Mouse (Mus musculus): Measurements from ENCODE around the gene Ctf2. TPM values are rescaled to one million over a fixed set of nuclear protein-coding genes. Genes with fewer than 3 reads are reported as not detected.
"Not testable (repeated sequence)": the region's sequence is repeated elsewhere in the genome, so short reads cannot be mapped to it uniquely, and the experiment has no call there.

Gene Ctf2
- total RNA-seq (2012; rRNA removed), result 0.69 and 0.71 TPM in 2 replicates

- H3K4me1 ChIP-seq (ENCODE audit: control insufficient read depth in 2 of 2, insufficient read depth in 2 of 2, low read length in 2 of 2, poor library complexity in 1 of 2); DNase-seq (ENCODE audit: low read depth, low spot score); H3K36me3 ChIP-seq (ENCODE audit: control insufficient read depth, insufficient read depth, low read length, poor library complexity, severe bottlenecking); H3K27ac ChIP-seq (ENCODE audit: insufficient read depth, low read depth, low read length, poor library complexity, severe bottlenecking); in situ Hi-C loops (cut with MboI; ENCODE audit: low sequenced_read_pairs in 2 of 2, unreplicated experiment in 2 of 2); H3K9me3 ChIP-seq (ENCODE audit: control insufficient read depth, insufficient read depth, low read depth, low read length); H3K4me3 ChIP-seq (ENCODE audit: insufficient read depth in 1 of 2, low read depth in 1 of 2, low read length in 2 of 2, poor library complexity in 1 of 2, severe bottlenecking in 1 of 2); H3K9ac ChIP-seq (ENCODE audit: insufficient read depth, low read depth, low read length, poor library complexity, severe bottlenecking): not testable (repeated sequence)
These were observed at the start of gene Ctf2 for GRCm38 (mm10) chr7:127732066-127732465. Gene Ctf2 (minus strand): TSS chr7:127732166.

- in situ Hi-C loops (cut with MboI; ENCODE audit: low sequenced_read_pairs in 2 of 2, unreplicated experiment in 2 of 2), result no loop called here
- Histone ChIP-seq H3K36me3 (ENCODE audit: control insufficient read depth, insufficient read depth, low read length, poor library complexity, severe bottlenecking) (peaks cover 25% of the 10 kb centered on the region), H3K9me3 (ENCODE audit: control insufficient read depth, insufficient read depth, low read depth, low read length) (no peaks in the 10 kb centered on the region)
These were observed 46.4 kb upstream of the Ctf2 start for GRCm38 (mm10) chr7:127778350-127778749.

GRCm38 (mm10) chr7:127777474-127778266, 45.7 kb upstream of the Ctf2 start:
- H3K4me1 ChIP-seq (ENCODE audit: control insufficient read depth in 2 of 2, insufficient read depth in 2 of 2, low read length in 2 of 2, poor library complexity in 1 of 2), result peaks cover 0 to 3% of the 10 kb centered on the region in 2 experiments; a peak in 2 of 4 replicates
- peak overlapping the region; percentile 84 to 98 for H3K4me3 ChIP-seq (ENCODE audit: insufficient read depth in 1 of 2, low read depth in 1 of 2, low read length in 2 of 2, poor library complexity in 1 of 2, severe bottlenecking in 1 of 2)
- H3K27ac ChIP-seq (ENCODE audit: insufficient read depth, low read depth, low read length, poor library complexity, severe bottlenecking), result peak overlapping the region; percentile 94
- DNase-seq (ENCODE audit: low read depth, low spot score), result no peak
- H3K9ac ChIP-seq (ENCODE audit: insufficient read depth, low read depth, low read length, poor library complexity, severe bottlenecking), result peak overlapping the region; percentile 97
- H3K36me3 ChIP-seq (ENCODE audit: control insufficient read depth, insufficient read depth, low read length, poor library complexity, severe bottlenecking), result peaks cover 25% of the 10 kb centered on the region
- no peak for TF ChIP-seq HCFC1 (IDR thresholded peaks at IDR 0.05; ENCODE audit: borderline replicate concordance, insufficient read depth, low read length)
- no peak for TF ChIP-seq ZNF384 (IDR thresholded peaks at IDR 0.05; ENCODE audit: low read depth, low read length)
- no peak for TF ChIP-seq MAFK (IDR thresholded peaks at IDR 0.05; ENCODE audit: insufficient read depth, low read depth, low read length)
- TF ChIP-seq CHD2 (IDR thresholded peaks at IDR 0.05; ENCODE audit: low read depth, low read length), result no peak
- TF ChIP-seq ZC3H11A (IDR thresholded peaks at IDR 0.05; ENCODE audit: borderline replicate concordance, low read depth, low read length), result no peak
- no peaks in the 10 kb centered on the region for H3K9me3 ChIP-seq (ENCODE audit: control insufficient read depth, insufficient read depth, low read depth, low read length)
- in situ Hi-C loops (cut with MboI; ENCODE audit: low sequenced_read_pairs in 2 of 2, unreplicated experiment in 2 of 2), result no loop called here

More at GRCm38 (mm10) chr7:127778350-127778749, 46.4 kb upstream of the Ctf2 start:
- peaks cover 0 to 3% of the 10 kb centered on the region in 2 experiments; a peak in 2 of 4 replicates for H3K4me1 ChIP-seq (ENCODE audit: control insufficient read depth in 2 of 2, insufficient read depth in 2 of 2, low read length in 2 of 2, poor library complexity in 1 of 2)
- no peak for DNase-seq (ENCODE audit: low read depth, low spot score)
- H3K27ac ChIP-seq (ENCODE audit: insufficient read depth, low read depth, low read length, poor library complexity, severe bottlenecking), result no peak overlapping the region
- peak overlapping the region; percentile 84 to 98 for H3K4me3 ChIP-seq (ENCODE audit: insufficient read depth in 1 of 2, low read depth in 1 of 2, low read length in 2 of 2, poor library complexity in 1 of 2, severe bottlenecking in 1 of 2)
- TF ChIP-seq HCFC1 (IDR thresholded peaks at IDR 0.05; ENCODE audit: borderline replicate concordance, insufficient read depth, low read length) (no peak), CHD2 (IDR thresholded peaks at IDR 0.05; ENCODE audit: low read depth, low read length) (no peak), MAFK (IDR thresholded peaks at IDR 0.05; ENCODE audit: insufficient read depth, low read depth, low read length) (no peak), ZNF384 (IDR thresholded peaks at IDR 0.05; ENCODE audit: low read depth, low read length) (no peak), ZC3H11A (IDR thresholded peaks at IDR 0.05; ENCODE audit: borderline replicate concordance, low read depth, low read length) (no peak)
- H3K9ac ChIP-seq (ENCODE audit: insufficient read depth, low read depth, low read length, poor library complexity, severe bottlenecking), result peak overlapping the region; percentile 97

DNA sequence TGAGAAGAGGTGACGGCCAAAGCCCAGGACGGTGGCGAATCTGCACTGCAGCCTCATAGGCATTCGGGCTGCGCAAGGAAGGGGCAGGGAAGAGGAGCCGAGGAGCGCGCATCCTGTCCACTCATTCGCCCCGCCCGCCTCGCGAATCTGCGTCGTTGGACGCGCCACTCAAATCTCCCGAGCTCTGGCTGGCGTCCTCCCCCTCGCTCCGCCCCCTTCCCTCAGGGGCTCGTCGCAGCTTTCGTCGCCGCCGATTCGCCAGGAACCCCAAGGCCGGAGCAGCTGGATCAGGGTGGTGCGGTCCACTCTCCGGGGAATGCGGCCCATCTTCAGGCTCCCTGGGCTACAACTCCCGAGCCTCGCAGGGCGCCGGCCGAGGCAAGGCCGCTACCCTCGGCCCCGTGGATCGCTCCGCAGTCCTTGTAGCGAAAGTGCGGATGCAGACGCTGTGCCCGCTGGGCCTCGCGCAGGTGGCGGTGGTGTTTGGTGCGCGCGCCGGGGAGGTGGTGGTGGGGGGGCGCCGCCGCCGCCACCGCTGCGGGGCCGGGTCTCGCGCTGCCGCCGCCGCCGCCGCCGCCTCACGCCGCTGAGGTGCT, 45.0 kb upstream of the Ctf2 start:
- Histone ChIP-seq H3K9ac (ENCODE audit: insufficient read depth, low read depth, low read length, poor library complexity, severe bottlenecking) (peak overlapping the region; percentile 97), H3K4me1 (ENCODE audit: control insufficient read depth in 2 of 2, insufficient read depth in 2 of 2, low read length in 2 of 2, poor library complexity in 1 of 2) (peaks cover 0 to 3% of the 10 kb centered on the region in 2 experiments; a peak in 2 of 4 replicates), H3K36me3 (ENCODE audit: control insufficient read depth, insufficient read depth, low read length, poor library complexity, severe bottlenecking) (peaks cover 19% of the 10 kb centered on the region), H3K9me3 (ENCODE audit: control insufficient read depth, insufficient read depth, low read depth, low read length) (no peaks in the 10 kb centered on the region), H3K27ac (ENCODE audit: insufficient read depth, low read depth, low read length, poor library complexity, severe bottlenecking) (peak overlapping the region; percentile 94), H3K4me3 (ENCODE audit: insufficient read depth in 1 of 2, low read depth in 1 of 2, low read length in 2 of 2, poor library complexity in 1 of 2, severe bottlenecking in 1 of 2) (peak overlapping the region; percentile 84 to 98)
- DNase-seq (ENCODE audit: low read depth, low spot score), result peak; percentile 93
- in situ Hi-C loops (cut with MboI; ENCODE audit: low sequenced_read_pairs in 2 of 2, unreplicated experiment in 2 of 2), result no loop called here
- no peak for TF ChIP-seq MAFK (IDR thresholded peaks at IDR 0.05; ENCODE audit: insufficient read depth, low read depth, low read length)
- peak; percentile 70 for TF ChIP-seq HCFC1 (IDR thresholded peaks at IDR 0.05; ENCODE audit: borderline replicate concordance, insufficient read depth, low read length)
- peak; percentile 100 for TF ChIP-seq ZC3H11A (IDR thresholded peaks at IDR 0.05; ENCODE audit: borderline replicate concordance, low read depth, low read length)
- TF ChIP-seq CHD2 (IDR thresholded peaks at IDR 0.05; ENCODE audit: low read depth, low read length), result peak; percentile 30; the same call in 1 of the 2 replicates
